Mouse (Mus musculus): ENCODE measurements at regions not wholly inside any gene's neighbourhood (a gene's known extent, or its start where the extent isn't known, plus 50 kb on each side); places are given as distances from the start of the nearest gene placed in this dataset.

GRCm38 (mm10) chr12:92927591-92927990 is 1078.6 kb upstream of the Sel1l start:
- TF ChIP-seq CTCF (IDR thresholded peaks at IDR 0.05; ENCODE audit: low read depth) = no peak
- TF ChIP-seq EP300 (IDR thresholded peaks at IDR 0.05; ENCODE audit: low read depth) = no peak
